Mouse (Mus musculus) ZHBTc4 (cell line): ENCODE measurements at regions not wholly inside any gene's neighbourhood (a gene's known extent, or its start where the extent isn't known, plus 50 kb on each side); places are given as distances from the start of the nearest gene placed in this dataset.

Experiments used
- DNase-seq: peaks from one replicate; pipeline ENCODE4 v3.0.0-alpha.2; 2011; ENCODE audit warnings: low read depth, low spot score

- peak; percentile 63 for DNase-seq
Measured at GRCm38 (mm10) chr3:64205954-64206353, 64.2 kb upstream of the Vmn2r2 start.

- peak; percentile 60 for DNase-seq
Measured at GRCm38 (mm10) chr3:64202836-64203235, 61.1 kb upstream of the Vmn2r2 start.

- DNase-seq = no peak
Measured at GRCm38 (mm10) chr3:64192352-64192751, 50.6 kb upstream of the Vmn2r2 start.
